Mouse (Mus musculus): ENCODE results near the gene Zfhx3.

GRCm38 (mm10) chr8:108773436-108773835 is 831.0 kb downstream of the Zfhx3 start:
- TF ChIP-seq CTCF (IDR thresholded peaks at IDR 0.05; ENCODE audit: low read depth, low read length) (no peak), POLR2A (IDR thresholded peaks at IDR 0.05; ENCODE audit: borderline replicate concordance, low read depth, low read length) (no peak)
